Mouse (Mus musculus) T-cell, adult 2 months (primary cell): ENCODE measurements around the gene Ppme1.

Source experiments
- DNase-seq: peaks from one replicate; pipeline ENCODE4 v3.0.0; 2022; ENCODE audit warnings: low spot score

Gene Ppme1

DNA sequence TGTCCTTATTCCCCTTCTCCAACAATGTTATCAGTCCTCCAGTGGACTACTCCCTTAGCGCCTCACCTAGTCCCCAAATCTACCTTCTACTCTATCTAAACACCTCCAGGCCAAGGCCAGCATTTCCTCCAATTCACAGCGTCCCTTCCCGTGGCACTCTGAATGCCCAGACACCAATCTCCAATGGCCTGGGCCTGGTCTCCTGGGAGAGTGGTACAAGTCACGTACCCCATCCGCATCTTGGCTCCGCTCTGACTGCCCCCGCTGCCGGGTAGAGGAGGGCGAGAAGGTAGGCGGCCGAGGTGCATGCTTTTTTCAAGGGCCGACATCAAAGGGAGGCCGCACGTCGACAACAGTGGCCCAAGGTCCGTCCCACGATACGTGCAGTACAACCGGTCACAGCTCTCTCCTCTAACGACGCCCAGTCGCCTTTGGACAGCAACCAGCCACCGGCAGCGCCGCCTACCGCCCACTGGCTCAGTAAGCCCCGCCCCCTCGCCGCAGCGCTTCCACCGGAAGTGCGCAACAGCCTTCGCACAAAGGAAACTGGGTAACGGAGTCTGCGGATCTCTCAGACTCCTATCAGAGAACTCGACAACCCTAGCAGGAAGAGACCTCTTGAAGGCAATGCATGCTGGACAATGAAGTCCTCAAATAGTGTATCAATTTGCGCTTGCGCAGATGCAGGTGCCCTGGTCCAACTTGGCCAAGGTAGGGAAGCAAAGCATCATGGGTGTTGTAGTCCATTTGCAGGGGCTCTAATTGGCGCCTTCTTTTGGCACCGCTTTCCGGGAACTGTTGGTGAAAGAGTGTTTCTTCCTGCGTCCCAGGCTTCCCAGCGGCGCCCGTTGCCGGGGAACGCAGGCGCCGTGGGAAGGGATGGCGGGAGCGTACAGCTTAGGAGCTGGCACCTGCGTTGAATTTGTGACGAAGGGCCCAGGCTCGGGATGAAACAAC lies at the start of gene Ppme1, which contains the start of gene C2cd3:
TSS of gene Ppme1 (minus strand) at position 813 of the 957 bp plus-strand sequence.
TSS of gene C2cd3 (plus strand) at position 739 of the 957 bp plus-strand sequence.
- peak; percentile 98 for DNase-seq

GRCm38 (mm10) chr7:100408684-100409083 lies 36.6 kb upstream of the Ppme1 start:
- no peak for DNase-seq

GRCm38 (mm10) chr7:100407677-100408076 lies 35.6 kb upstream of the Ppme1 start:
- no peak for DNase-seq

DNA sequence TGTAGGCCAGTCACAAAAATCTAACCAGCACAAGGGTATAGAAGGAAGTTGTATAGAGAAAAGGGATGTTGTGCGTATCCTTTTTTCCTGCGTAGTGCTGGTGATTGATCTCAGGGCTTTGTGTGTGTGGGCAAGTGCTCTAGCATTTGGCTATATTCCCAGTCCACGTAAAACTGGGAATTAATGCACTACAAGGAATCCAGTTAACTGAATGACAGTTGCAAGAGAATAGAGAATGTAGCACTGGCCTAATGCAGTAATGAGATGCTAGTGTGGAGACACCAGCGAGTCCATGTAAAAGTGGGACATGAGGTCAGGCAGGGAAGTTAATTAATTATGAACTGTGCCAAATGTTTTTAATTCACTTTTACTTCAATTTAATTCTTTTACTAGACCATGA lies 30.6 kb upstream of the Ppme1 start:
- no peak for DNase-seq

DNA sequence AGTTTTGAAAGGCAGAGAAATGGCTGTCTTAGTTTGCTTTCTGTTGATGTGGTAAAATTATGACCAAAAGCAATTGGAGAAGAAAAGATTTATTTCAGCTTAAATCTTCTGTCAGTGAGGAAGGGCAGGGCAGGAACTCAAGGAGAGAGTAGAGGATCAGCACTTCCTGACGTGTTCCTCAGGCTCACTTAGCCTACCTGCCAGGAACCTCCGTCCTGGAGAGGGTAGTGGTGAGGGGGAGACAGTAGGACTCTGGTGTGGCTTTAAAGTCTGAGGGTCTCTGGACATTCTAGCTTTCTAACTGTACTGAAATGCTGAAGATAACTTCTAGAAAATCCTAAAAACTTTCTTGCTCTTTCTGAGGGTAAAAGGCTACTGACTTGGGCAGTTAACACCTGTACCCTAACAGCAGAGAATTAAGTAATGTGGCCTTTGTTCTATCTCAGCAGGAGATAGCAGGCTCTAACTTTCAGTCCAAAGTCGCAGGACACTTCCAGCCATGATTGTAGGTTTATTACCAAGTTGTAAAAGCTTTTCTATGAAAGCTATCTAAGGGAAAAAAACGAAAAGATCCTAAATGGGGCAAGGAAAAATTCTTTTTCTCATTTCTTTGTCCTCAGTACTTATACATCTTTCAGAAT lies 28.9 kb upstream of the Ppme1 start:
- no peak for DNase-seq

GRCm38 (mm10) chr7:100399231-100399913 lies 27.3 kb upstream of the Ppme1 start:
- no peak for DNase-seq

DNA sequence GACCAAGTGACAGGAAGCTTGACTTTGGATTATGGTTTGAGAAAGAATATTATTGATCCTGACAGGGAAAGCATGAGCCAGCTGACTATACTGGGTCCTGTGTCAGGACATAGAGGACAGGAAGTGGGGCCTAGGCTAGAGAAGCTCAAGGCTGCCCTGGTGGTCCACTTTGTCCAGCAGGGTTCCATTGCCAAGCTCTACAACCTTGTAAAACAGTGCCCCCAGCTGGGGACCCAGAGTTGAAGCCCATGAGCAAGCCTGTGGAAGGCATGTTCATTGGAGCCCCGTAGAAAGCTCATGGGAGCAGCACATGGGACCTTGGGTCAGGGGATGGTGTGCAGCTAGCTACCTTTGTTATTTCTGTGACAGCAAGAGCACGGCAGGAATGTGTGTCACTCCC lies 20.2 kb upstream of the Ppme1 start:
- no peak for DNase-seq

DNA sequence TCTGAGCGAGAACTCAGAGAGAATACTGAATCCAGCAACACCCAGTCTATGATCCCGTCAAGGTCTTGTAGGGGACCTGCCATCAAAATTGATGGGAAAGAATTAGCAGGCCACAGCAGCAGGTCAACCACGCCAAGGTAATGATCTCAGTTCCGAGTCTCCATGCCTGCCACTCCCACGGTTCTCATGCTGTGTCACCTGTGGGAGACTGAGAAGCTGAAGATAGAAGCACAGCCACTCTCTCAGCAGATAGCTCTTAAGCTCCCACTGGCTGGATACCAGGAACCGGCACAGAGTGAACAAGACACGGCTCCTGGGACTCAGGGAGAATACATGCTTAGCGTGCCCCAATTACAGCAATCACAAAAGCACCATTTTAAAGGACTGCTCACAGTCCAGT lies 18.1 kb upstream of the Ppme1 start:
- no peak for DNase-seq

- DNase-seq, result no peak
Observed at GRCm38 (mm10) chr7:100388174-100388573, 16.1 kb upstream of the Ppme1 start.

DNA sequence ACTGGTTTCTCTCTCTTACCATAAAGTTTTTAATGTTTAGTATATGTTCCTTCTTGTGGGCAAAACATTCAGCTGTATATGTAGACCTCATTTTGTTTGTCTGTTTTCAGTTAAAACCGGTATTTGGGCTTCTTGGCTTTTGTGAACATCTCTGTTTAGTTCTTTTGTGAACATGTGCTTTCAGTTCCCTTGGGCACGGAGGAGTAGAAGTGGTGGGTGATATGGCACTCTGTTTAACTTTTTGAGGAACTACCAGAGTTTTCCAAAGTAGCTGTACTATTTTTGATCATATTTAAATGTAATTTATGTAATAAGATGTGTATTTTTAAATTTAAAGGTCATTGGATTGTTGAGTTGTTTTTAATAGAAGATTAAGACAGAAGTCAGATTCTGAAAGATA lies 11.1 kb upstream of the Ppme1 start:
- DNase-seq, result no peak

DNA sequence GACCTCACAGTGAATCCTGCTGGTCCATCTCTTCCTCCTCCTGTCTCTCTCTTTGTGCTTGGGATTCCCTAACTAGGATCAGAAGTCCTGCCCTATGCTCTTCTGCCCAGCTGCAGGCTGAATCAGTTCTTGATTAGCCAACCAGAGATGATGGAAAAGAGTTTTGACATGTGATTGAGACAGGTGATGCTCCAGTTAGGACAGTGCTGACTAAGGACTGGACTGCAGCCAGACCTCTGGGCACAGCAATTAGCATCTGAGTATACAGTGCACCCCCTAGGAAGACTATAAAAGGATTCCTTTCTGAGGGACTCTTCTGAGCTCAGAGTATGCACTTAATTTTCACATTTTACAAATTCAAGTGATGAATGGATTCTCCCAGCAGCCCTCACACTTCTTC lies 9.1 kb upstream of the Ppme1 start:
- DNase-seq, result no peak

GRCm38 (mm10) chr7:100378257-100378656 lies 6.2 kb upstream of the Ppme1 start:
- no peak for DNase-seq

DNA sequence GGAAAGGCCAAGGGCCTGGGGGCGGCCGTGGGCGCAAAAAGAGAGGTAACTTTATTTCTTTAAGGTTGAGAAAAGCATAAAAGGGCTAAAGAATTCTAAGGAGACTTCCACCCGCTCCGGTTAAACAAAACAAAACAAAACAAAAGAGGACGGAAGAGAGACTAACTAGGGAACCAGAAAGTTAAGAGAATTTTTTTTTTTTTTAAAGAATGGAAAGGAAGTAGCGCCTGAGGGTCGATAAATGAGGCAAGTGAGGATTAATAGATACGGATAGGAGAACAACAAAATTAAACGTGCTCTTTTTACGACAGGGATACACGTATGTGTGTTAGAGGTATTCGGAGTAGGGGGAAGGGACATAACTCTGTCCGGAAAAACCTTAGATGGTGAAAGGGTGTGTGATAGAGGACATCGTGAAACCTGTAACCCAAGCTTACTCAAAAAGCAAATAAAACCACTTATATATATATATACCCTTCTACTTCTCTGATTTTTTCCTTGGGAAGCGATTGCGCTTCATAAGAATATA lies 409 bp upstream of the Ppme1 start:
- DNase-seq, result peak; percentile 19

DNA sequence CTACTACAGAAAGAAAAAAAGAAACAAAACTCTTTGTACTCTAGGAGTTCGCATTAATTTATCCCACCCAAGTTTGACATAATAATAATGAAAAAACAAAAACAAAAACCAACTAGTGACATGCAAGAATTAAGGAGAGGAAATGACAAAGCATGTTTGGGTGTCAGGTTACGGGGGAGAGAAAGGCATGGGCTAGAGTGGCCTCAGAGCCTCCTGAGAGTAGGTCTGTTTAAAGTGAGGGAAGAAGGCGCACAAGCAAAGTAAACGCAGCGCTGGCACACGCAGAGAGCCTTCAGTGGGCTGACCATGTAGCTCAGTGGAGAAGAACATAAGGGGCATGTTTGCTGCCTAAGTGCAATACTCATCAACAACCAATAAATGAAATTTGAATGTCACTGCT lies 7.2 kb downstream of the Ppme1 start:
- no peak for DNase-seq

- no peak for DNase-seq
Observed at GRCm38 (mm10) chr7:100363162-100363561, 8.9 kb downstream of the Ppme1 start.

GRCm38 (mm10) chr7:100357856-100358255 lies 14.3 kb downstream of the Ppme1 start:
- DNase-seq, result no peak

DNA sequence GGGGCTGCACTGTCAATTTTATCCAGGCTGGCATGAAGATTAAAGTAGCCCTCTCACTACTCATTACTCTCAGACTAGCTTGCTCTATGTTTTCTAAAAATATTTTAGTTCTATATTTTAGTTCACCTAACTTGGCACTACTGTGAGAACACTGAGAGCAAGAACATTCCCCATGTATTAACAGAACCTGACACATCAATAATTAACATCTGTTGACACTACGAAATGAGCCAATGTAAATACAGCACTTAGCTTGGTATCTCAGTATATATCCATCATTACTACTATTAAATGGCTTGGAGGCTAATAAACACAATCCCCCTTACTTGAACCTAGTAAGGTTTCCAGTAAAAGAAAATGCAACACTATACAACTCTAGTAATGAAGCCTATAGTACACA lies 15.3 kb downstream of the Ppme1 start:
- no peak for DNase-seq

DNA sequence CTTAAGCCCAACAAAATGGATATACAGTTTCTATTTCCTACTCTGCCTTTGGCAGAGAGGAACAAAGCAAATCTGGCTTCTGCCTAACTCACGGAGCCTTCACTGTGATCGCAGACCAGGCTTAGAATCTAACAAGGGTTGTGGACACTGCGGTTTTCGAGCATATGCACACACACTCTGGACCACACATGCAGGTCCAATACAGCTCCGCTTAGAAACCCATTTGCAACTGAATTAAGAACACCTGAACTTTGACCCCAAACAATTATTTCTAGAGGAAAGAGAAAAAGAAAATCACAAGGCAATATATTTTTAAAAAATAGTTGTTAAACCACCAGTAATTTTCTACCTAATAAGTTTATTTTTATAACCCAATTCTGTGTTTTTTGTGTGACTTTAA lies 15.8 kb downstream of the Ppme1 start:
- no peak for DNase-seq

DNA sequence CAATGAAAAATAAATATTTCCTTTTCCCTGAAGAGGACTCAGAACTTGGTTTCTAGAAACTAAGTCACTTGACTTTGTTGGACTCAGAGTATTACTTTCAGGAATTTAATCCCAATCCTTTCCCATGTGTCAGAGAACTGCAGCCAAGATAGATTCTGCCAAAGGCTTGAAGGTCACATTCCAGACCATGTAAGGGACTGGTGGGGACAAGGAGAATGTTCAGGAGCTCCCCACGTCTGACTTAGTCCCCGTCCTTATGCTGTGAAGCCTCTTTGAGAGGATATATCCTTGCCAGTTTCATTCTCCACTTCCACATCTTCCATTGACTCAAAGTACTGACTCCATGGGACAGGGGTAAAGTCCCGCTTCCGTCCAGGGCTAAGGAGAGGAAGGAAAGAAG lies 17.1 kb downstream of the Ppme1 start:
- no peak for DNase-seq

- DNase-seq, result no peak
Observed at GRCm38 (mm10) chr7:100335921-100336320, 36.2 kb downstream of the Ppme1 start.

GRCm38 (mm10) chr7:100331269-100331668 lies 40.8 kb downstream of the Ppme1 start:
- DNase-seq, result no peak

DNA sequence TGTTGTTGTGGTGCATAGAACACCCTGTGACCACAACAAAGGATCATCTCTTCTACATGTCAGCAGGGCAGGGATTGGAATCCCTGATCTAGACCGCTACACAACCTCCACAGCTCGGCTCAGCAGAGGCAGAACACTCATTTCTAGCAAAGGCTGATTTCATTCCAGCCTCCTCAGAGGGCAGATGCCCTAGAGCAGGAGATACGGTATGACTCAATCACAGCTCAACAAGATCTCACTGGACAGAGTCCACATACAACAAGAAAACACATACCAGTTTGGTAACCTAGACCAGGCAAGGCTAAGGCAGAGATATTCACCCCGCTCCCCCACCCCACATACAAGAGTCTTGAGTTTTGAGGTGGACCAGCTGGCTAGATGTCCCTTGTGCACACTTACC lies 43.5 kb downstream of the Ppme1 start:
- no peak for DNase-seq
